Mouse (Mus musculus) CH12.LX (cell line): ENCODE data around the gene Insig1. TPM values are rescaled to one million over a fixed set of nuclear protein-coding genes. Genes with fewer than 3 reads are reported as not detected.
A peak's percentile ranks its signal among the peaks of the same experiment; 100 is the strongest.

Source experiments
- DNase-seq: peaks from one replicate; pipeline ENCODE4 v3.0.0-alpha.2; 2013; ENCODE audit errors: extremely low read depth
- H3K27ac ChIP-seq: 2 replicates; pipeline ENCODE4 v1.5.1; 2012; ENCODE audit warnings: low read depth, mild to moderate bottlenecking, control low read depth, moderate library complexity; ENCODE audit not compliant: insufficient read depth
- H3K27me3 ChIP-seq: replicated peaks from 2 replicates; pipeline ENCODE3; 2012; ENCODE audit warnings: inconsistent platforms
- H3K36me3 ChIP-seq, 2 experiments: replicated peaks in 1 of 2; 2 replicates each; pipeline versions ENCODE3 to v1.6.1; 2012; ENCODE audit warnings: inconsistent platforms in 1 of 2, low read length in 1 of 2, mild to moderate bottlenecking in 1 of 2, mixed read lengths in 1 of 2, moderate library complexity in 1 of 2; ENCODE audit not compliant: control insufficient read depth in 1 of 2, insufficient read depth in 1 of 2
- H3K4me1 ChIP-seq, 2 experiments: 2 replicates each; pipeline ENCODE4 v1.6.1; 2012; ENCODE audit warnings: inconsistent platforms in 1 of 2, moderate library complexity in 1 of 2; ENCODE audit not compliant: insufficient read depth in 2 of 2, control insufficient read depth in 1 of 2
- H3K4me2 ChIP-seq: 2 replicates; pipeline ENCODE4 v1.6.1; 2012; ENCODE audit warnings: low read depth, mild to moderate bottlenecking, control low read depth; ENCODE audit not compliant: poor library complexity, insufficient read depth, severe bottlenecking
- H3K4me3 ChIP-seq, 3 experiments: fragments of 150-350 bp in 1 of 3; sonication (generic) in 1 of 3; replicated peaks in 1 of 3; 2 replicates each; pipeline versions ENCODE3 to v1.5.1; 2011 to 2012; ENCODE audit warnings: low read depth in 2 of 3, low read length in 2 of 3, mild to moderate bottlenecking in 2 of 3, moderate library complexity in 2 of 3, control low read depth in 1 of 3, improper control_type of control experiment in 1 of 3, inconsistent platforms in 1 of 3, mixed read lengths in 1 of 3; ENCODE audit not compliant: poor library complexity in 1 of 3
- H3K79me2 ChIP-seq: replicated peaks from 2 replicates; pipeline ENCODE4 v1.6.1; 2012; ENCODE audit warnings: mild to moderate bottlenecking, moderate library complexity; ENCODE audit not compliant: control insufficient read depth, poor library complexity, insufficient read depth, severe bottlenecking; ENCODE audit errors: extremely low read depth
- H3K9ac ChIP-seq: 2 replicates; pipeline ENCODE4 v1.6.1; 2012; ENCODE audit warnings: low read depth, mild to moderate bottlenecking, control low read depth, moderate library complexity; ENCODE audit not compliant: insufficient read depth
- H3K9me3 ChIP-seq: replicated peaks from 2 replicates; pipeline ENCODE3; 2012; ENCODE audit warnings: low read length, inconsistent platforms, mixed read lengths
- CTCF ChIP-seq, 2 experiments: IDR thresholded peaks in 1 of 2; conservative IDR thresholded peaks in 1 of 2; 2 replicates each; pipeline ENCODE4 v1.5.1; 2011 to 2012; ENCODE audit warnings: low read depth in 2 of 2, low read length in 2 of 2, improper control_type of control experiment in 1 of 2, inconsistent platforms in 1 of 2, mild to moderate bottlenecking in 1 of 2, moderate library complexity in 1 of 2
- E2F4 ChIP-seq: IDR thresholded peaks from 2 replicates; pipeline ENCODE4 v1.6.1; 2011; ENCODE audit warnings: low read depth, low read length, improper control_type of control experiment; ENCODE audit not compliant: insufficient replicate concordance
- ELF1 ChIP-seq: IDR thresholded peaks from 2 replicates; pipeline ENCODE4 v1.6.1; 2014; ENCODE audit warnings: low read depth, mild to moderate bottlenecking, inconsistent platforms, low read length, improper control_type of control experiment
- EP300 ChIP-seq: IDR thresholded peaks from 2 replicates; pipeline ENCODE4 v1.6.1; 2011; ENCODE audit warnings: low read length, improper control_type of control experiment
- GABPA ChIP-seq: IDR thresholded peaks from 2 replicates; pipeline ENCODE4 v1.6.1; 2012; ENCODE audit warnings: low read depth, low read length, improper control_type of control experiment, inconsistent platforms; ENCODE audit not compliant: insufficient replicate concordance
- IRF4 ChIP-seq: IDR thresholded peaks from 2 replicates; pipeline ENCODE4 v1.6.1; 2014; ENCODE audit warnings: low read depth, mild to moderate bottlenecking, inconsistent platforms, low read length, improper control_type of control experiment
- MAFK ChIP-seq: IDR thresholded peaks from 2 replicates; pipeline ENCODE4 v1.6.1; 2011; ENCODE audit warnings: low read length, improper control_type of control experiment; ENCODE audit not compliant: insufficient replicate concordance
- MYC ChIP-seq: IDR thresholded peaks from 2 replicates; pipeline ENCODE4 v1.6.1; 2011; ENCODE audit warnings: low read depth, mild to moderate bottlenecking, improper control_type of control experiment, low read length
- NELFE ChIP-seq: IDR thresholded peaks from 2 replicates; pipeline ENCODE4 v1.6.1; 2011; ENCODE audit warnings: low read depth, low read length, improper control_type of control experiment
- POLR2A ChIP-seq: IDR thresholded peaks from 2 replicates; pipeline ENCODE4 v1.6.1; 2011; ENCODE audit warnings: low read depth, mild to moderate bottlenecking, improper control_type of control experiment, low read length
- RAD21 ChIP-seq: IDR thresholded peaks from 2 replicates; pipeline ENCODE4 v1.6.1; 2011; ENCODE audit warnings: low read depth, mild to moderate bottlenecking, low read length, improper control_type of control experiment, moderate library complexity
- SMC3 ChIP-seq: IDR thresholded peaks from 2 replicates; pipeline ENCODE4 v1.6.1; 2011; ENCODE audit warnings: low read depth, low read length, improper control_type of control experiment
- TCF12 ChIP-seq: IDR thresholded peaks from 2 replicates; pipeline ENCODE4 v1.6.1; 2014; ENCODE audit warnings: low read depth, mild to moderate bottlenecking, inconsistent platforms, low read length, improper control_type of control experiment
- USF1 ChIP-seq: IDR thresholded peaks from 2 replicates; pipeline ENCODE4 v1.6.1; 2014; ENCODE audit warnings: low read depth, mild to moderate bottlenecking, inconsistent platforms, low read length, improper control_type of control experiment
- USF2 ChIP-seq: conservative IDR thresholded peaks from 2 replicates; pipeline ENCODE4 v1.6.1; 2011; ENCODE audit warnings: low read depth, low read length, improper control_type of control experiment
- ZC3H11A ChIP-seq: IDR thresholded peaks from 2 replicates; pipeline ENCODE4 v1.6.1; 2012; ENCODE audit warnings: low read depth, mild to moderate bottlenecking, inconsistent platforms, low read length, improper control_type of control experiment
- ZNF384 ChIP-seq: IDR thresholded peaks from 2 replicates; pipeline ENCODE4 v1.6.1; 2012; ENCODE audit warnings: low read depth, low read length, improper control_type of control experiment, inconsistent platforms
- dilution Hi-C: fragments of 300-500 bp; cut with MboI; formaldehyde crosslinking; loops from 2 replicates; pipeline ENCODE4 v1.14.3; 2020; ENCODE audit warnings: low sequenced_read_pairs; ENCODE audit not compliant: extremely low pct_unique_long_range_greater_than_20kb, extremely low pct_ligation_motif_present
- in situ Hi-C: fragments of 300-500 bp; cut with MboI; formaldehyde crosslinking; loops from 3 replicates; pipeline ENCODE4 v1.14.3; 2019; ENCODE audit warnings: low sequenced_read_pairs, low pct_ligation_motif_present, low pct_unique_long_range_greater_than_20kb, mixed read lengths
- polyA plus RNA-seq: library from polyadenylated mRNA; unstranded; fragments of >175 nt; gene quantifications from 2 replicates; pipeline ENCODE4 v1.2.1, GENCODE M21; 2012; ENCODE audit warnings: low read depth; ENCODE audit not compliant: insufficient read length
- total RNA-seq, 2 experiments: library from RNA; depleted of rRNA; stranded (reverse); fragments of 300-350 nt in 1 of 2; fragments of >200 nt in 1 of 2; gene quantifications; 2 replicates each; pipeline ENCODE4 v1.2.3; 2012 to 2014

The Insig1 gene
- total and polyA plus RNA-seq, 3 experiments: 79.4 to 217 (median 96.9) TPM

GRCm38 (mm10) chr5:28090547-28090946 lies 19.4 kb downstream of the Insig1 start:
- no peak overlapping the region for H3K9ac ChIP-seq
- peak in 1 of 2 experiments; percentile 79; a peak in 2 of 4 replicates for TF ChIP-seq CTCF (conservative IDR thresholded peaks at IDR 0.05 in 1 of 2, IDR thresholded peaks at IDR 0.05 in 1 of 2; ENCODE audit: low read depth in 2 of 2, low read length in 2 of 2)
- no peak for TF ChIP-seq ELF1
- peak; percentile 85 for TF ChIP-seq RAD21
- TF ChIP-seq USF1: no peak
- TF ChIP-seq IRF4: no peak
- no peak for TF ChIP-seq MYC
- peak; percentile 83 for TF ChIP-seq SMC3
- no peak for TF ChIP-seq TCF12
- TF ChIP-seq E2F4: no peak
- TF ChIP-seq MAFK: peak; percentile 44; the same call in 1 of the 2 replicates
- no peak for TF ChIP-seq NELFE
- peak; percentile 53; the same call in 1 of the 2 replicates for TF ChIP-seq ZC3H11A
- no peak for TF ChIP-seq USF2
- no peaks in the 10 kb centered on the region for H3K9me3 ChIP-seq
- no peak overlapping the region for H3K4me2 ChIP-seq
- H3K27ac ChIP-seq: no peak overlapping the region
- no peak overlapping the region for H3K4me3 ChIP-seq
- H3K4me1 ChIP-seq: peaks cover 0 to 4% of the 10 kb centered on the region in 2 experiments; a peak in 2 of 4 replicates
- no peaks in the 10 kb centered on the region for H3K36me3 ChIP-seq
- dilution Hi-C loops (no loop called here), in situ Hi-C loops (loop anchor here (5.0 to 10.0 kb wide), 2 partner anchors 93 to 236 kb away; no protein-coding TSS in a partner anchor)
- DNase-seq: no peak
- H3K79me2 ChIP-seq: no peaks in the 10 kb centered on the region
- no peaks in the 10 kb centered on the region for H3K27me3 ChIP-seq

GRCm38 (mm10) chr5:28092327-28092726 lies 21.2 kb downstream of the Insig1 start:
- Histone ChIP-seq H3K9me3 (no peaks in the 10 kb centered on the region), H3K27ac (no peak overlapping the region), H3K4me2 (no peak overlapping the region), H3K27me3 (no peaks in the 10 kb centered on the region), H3K4me3 (no peak overlapping the region), H3K36me3 (no peaks in the 10 kb centered on the region), H3K4me1 (peaks cover 0 to 4% of the 10 kb centered on the region in 2 experiments; a peak in 2 of 4 replicates), H3K9ac (no peak overlapping the region), H3K79me2 (no peaks in the 10 kb centered on the region)
- TF ChIP-seq E2F4: no peak
- TF ChIP-seq GABPA: no peak
- TF ChIP-seq MYC: no peak
- TF ChIP-seq EP300: no peak
- TF ChIP-seq ZNF384: no peak
- peak; percentile 18 to 24; a peak in 2 of 4 replicates for TF ChIP-seq CTCF (conservative IDR thresholded peaks at IDR 0.05 in 1 of 2, IDR thresholded peaks at IDR 0.05 in 1 of 2; ENCODE audit: low read depth in 2 of 2, low read length in 2 of 2)
- TF ChIP-seq NELFE: no peak
- TF ChIP-seq POLR2A: no peak
- no peak for TF ChIP-seq IRF4
- dilution Hi-C loops (no loop called here), in situ Hi-C loops (loop anchor here (5.0 to 10.0 kb wide), 2 partner anchors 95 to 238 kb away; no protein-coding TSS in a partner anchor)
- DNase-seq: no peak
